Mouse (Mus musculus) urinary bladder, adult 18-20 months (tissue): ENCODE results near the gene Pym1.
A peak's percentile ranks its signal among the peaks of the same experiment; 100 is the strongest.
"Not testable (repeated sequence)": the region's sequence is repeated elsewhere in the genome, so short reads cannot be mapped to it uniquely, and the experiment has no call there.

ENCODE experiments used
- DNase-seq, 2 experiments: peaks; one replicate each; pipeline ENCODE4 v3.0.0; 2022; ENCODE audit warnings: low spot score in 2 of 2, mixed read lengths in 2 of 2

Pym1 gene

GRCm38 (mm10) chr10:128747646-128748251 lies at the start of gene Pym1:
Gene Pym1, plus strand, starts transcription at chr10:128747889.
- DNase-seq: peak; percentile 83 to 85

GRCm38 (mm10) chr10:128699006-128699405 lies 48.7 kb upstream of the Pym1 start:
- DNase-seq: no peak

- DNase-seq: no peak
Measured at GRCm38 (mm10) chr10:128699611-128700010, 48.1 kb upstream of the Pym1 start.

- no peak for DNase-seq
Measured at GRCm38 (mm10) chr10:128700712-128701111, 47.0 kb upstream of the Pym1 start.

- no peak for DNase-seq
Measured at GRCm38 (mm10) chr10:128702328-128703007, 45.2 kb upstream of the Pym1 start.

GRCm38 (mm10) chr10:128703895-128704294 lies 43.8 kb upstream of the Pym1 start, which contains the start of gene Pmel:
Gene Pmel, plus strand, starts transcription at chr10:128704195.
- no peak for DNase-seq

GRCm38 (mm10) chr10:128704491-128705316 lies 43.0 kb upstream of the Pym1 start, which contains the start of gene Cdk2:
Gene Cdk2, minus strand, starts transcription at chr10:128705031.
- peak; percentile 87 to 93 for DNase-seq

GRCm38 (mm10) chr10:128705317-128705693 lies 42.4 kb upstream of the Pym1 start:
- peak in 1 of 2 experiments; percentile 14 for DNase-seq

- not testable (repeated sequence) for DNase-seq
Measured at GRCm38 (mm10) chr10:128711318-128711717, 36.4 kb upstream of the Pym1 start.

GRCm38 (mm10) chr10:128715559-128716537 lies 31.8 kb upstream of the Pym1 start:
- no peak for DNase-seq

- not testable (repeated sequence) for DNase-seq
Measured at GRCm38 (mm10) chr10:128725466-128725865, 22.2 kb upstream of the Pym1 start.

- no peak for DNase-seq
Measured at GRCm38 (mm10) chr10:128728059-128728458, 19.6 kb upstream of the Pym1 start.

- DNase-seq: peak; percentile 33 to 51
Measured at GRCm38 (mm10) chr10:128731002-128731433, 16.7 kb upstream of the Pym1 start.

GRCm38 (mm10) chr10:128731992-128732391 lies 15.7 kb upstream of the Pym1 start:
- no peak for DNase-seq

- DNase-seq: no peak
Measured at GRCm38 (mm10) chr10:128737435-128737834, 10.3 kb upstream of the Pym1 start.

GRCm38 (mm10) chr10:128740296-128740695 lies 7.4 kb upstream of the Pym1 start:
- DNase-seq: no peak

- DNase-seq: peak; percentile 38 to 42
Measured at GRCm38 (mm10) chr10:128742616-128743015, 5.1 kb upstream of the Pym1 start.

GRCm38 (mm10) chr10:128743235-128743634 lies 4.5 kb upstream of the Pym1 start:
- no peak for DNase-seq

GRCm38 (mm10) chr10:128743791-128744191 lies 3.9 kb upstream of the Pym1 start:
- DNase-seq: peak; percentile 66 to 76

- peak in 1 of 2 experiments; percentile 16 for DNase-seq
Measured at GRCm38 (mm10) chr10:128744211-128744610, 3.5 kb upstream of the Pym1 start.
